Mouse (Mus musculus) brain, embryonic 14.5 days (tissue): ENCODE results near the gene Chrdl1.

Experiments
- CTCF ChIP-seq: fragments of 200-500 bp; IDR thresholded peaks from 2 replicates; pipeline ENCODE4 v1.5.1; 2012; ENCODE audit warnings: inconsistent platforms, mild to moderate bottlenecking, moderate library complexity, borderline replicate concordance; ENCODE audit not compliant: insufficient read depth, insufficient read length; ENCODE audit errors: extremely low read depth
- POLR2A ChIP-seq: fragments of 200-500 bp; IDR thresholded peaks from 2 replicates; pipeline ENCODE4 v1.6.1; 2012; ENCODE audit warnings: mild to moderate bottlenecking, inconsistent platforms, borderline replicate concordance; ENCODE audit not compliant: poor library complexity, insufficient read depth, insufficient read length, severe bottlenecking; ENCODE audit errors: extremely low read depth

GRCm38 (mm10) chrX:143346739-143347138 is 47.3 kb downstream of the Chrdl1 start:
- no peak for TF ChIP-seq CTCF
- TF ChIP-seq POLR2A, result no peak
